Mouse (Mus musculus) embryonic facial prominence, embryonic 14.5 days (tissue): ENCODE measurements around the gene Lrmda. TPM values are rescaled to one million over a fixed set of nuclear protein-coding genes. Genes with fewer than 3 reads are reported as not detected.

Experiments used
- ATAC-seq: fragments of 200-750 bp; cut with Nextera tagmentation; 2 replicates; pipeline ENCODE4 v1.8.0; 2017; ENCODE audit warnings: low read depth, moderate number of reproducible peaks, moderate TSS enrichment
- DNase-seq: peaks from one replicate; pipeline ENCODE4 v3.0.0-alpha.2; 2015; ENCODE audit warnings: low spot score
- H3K27ac ChIP-seq: fragments of 300-500 bp; sonication (generic); replicated peaks from 2 replicates; pipeline ENCODE4 v1.5.1; 2014; ENCODE audit warnings: low read depth, mild to moderate bottlenecking, low read length, moderate library complexity
- H3K27me3 ChIP-seq: fragments of 300-500 bp; sonication (generic); replicated peaks from 2 replicates; pipeline ENCODE4 v1.6.1; 2014; ENCODE audit warnings: low read length; ENCODE audit not compliant: control insufficient read depth, insufficient read depth
- H3K36me3 ChIP-seq: fragments of 300-500 bp; sonication (generic); 2 replicates; pipeline ENCODE4 v1.6.1; 2014; ENCODE audit warnings: low read length, mixed read lengths; ENCODE audit not compliant: control insufficient read depth, insufficient read depth
- H3K4me1 ChIP-seq: fragments of 300-500 bp; sonication (generic); 2 replicates; pipeline ENCODE4 v1.6.1; 2014; ENCODE audit warnings: antibody characterized with exemption, low read length; ENCODE audit not compliant: control insufficient read depth, insufficient read depth
- H3K4me2 ChIP-seq: fragments of 300-500 bp; sonication (generic); 2 replicates; pipeline ENCODE4 v1.6.1; 2014; ENCODE audit warnings: low read depth, mild to moderate bottlenecking, low read length, moderate library complexity, mixed read lengths
- H3K4me3 ChIP-seq: fragments of 300-500 bp; sonication (generic); 2 replicates; pipeline ENCODE4 v1.5.1; 2014; ENCODE audit warnings: low read depth, mild to moderate bottlenecking, low read length
- H3K9ac ChIP-seq: fragments of 300-500 bp; sonication (generic); 2 replicates; pipeline ENCODE4 v1.6.1; 2014; ENCODE audit warnings: low read depth, mild to moderate bottlenecking, low read length, moderate library complexity, mixed read lengths
- H3K9me3 ChIP-seq: fragments of 300-500 bp; sonication (generic); 2 replicates; pipeline ENCODE4 v1.6.1; 2016; ENCODE audit warnings: low read length; ENCODE audit not compliant: control insufficient read depth
- WGBS: fragments of 180-500 bp; shearing (Covaris S2); extraction: QIAGEN DNeasy Blood & Tissue Kit; methylation state at CpG from one replicate; pipeline ENCODE4 v1.1.7; 2014; 5-methylcytosine and 5-hydroxymethylcytosine counted together
- polyA plus RNA-seq: library from polyadenylated mRNA; unstranded; fragments of >200 nt; fragmentation: Nextera tagmentation; extraction: Ambion mirVana; gene quantifications from 2 replicates; pipeline ENCODE4 v1.2.1, GENCODE M21; 2014

Lrmda gene
- polyA plus RNA-seq, 1 experiment from 2014 or later = 0.24 TPM

DNA sequence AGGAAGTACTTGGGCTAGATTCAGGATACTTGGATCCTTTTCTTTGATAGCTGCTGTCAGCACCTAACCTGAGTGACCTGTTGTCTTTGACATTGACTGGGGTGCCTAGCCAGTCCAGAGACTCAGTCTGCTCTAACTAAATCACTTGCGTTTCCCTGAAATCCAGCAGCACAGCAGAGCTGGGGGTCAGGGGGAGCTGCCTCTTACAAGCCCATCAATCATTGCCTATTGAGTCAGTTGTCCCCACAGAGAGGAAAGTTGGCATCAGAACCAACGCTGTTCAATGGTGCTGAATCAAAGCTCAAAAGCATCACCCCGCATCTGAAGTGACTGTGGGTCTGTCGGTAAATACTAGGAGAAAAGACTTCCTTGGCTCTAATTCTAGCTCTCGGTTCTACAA, 725.2 kb downstream of the Lrmda start:
- Histone ChIP-seq H3K27ac (no peak overlapping the region), H3K36me3 (no peaks in the 10 kb centered on the region), H3K4me2 (no peak overlapping the region), H3K4me3 (no peak overlapping the region), H3K9me3 (no peaks in the 10 kb centered on the region), H3K9ac (no peak overlapping the region), H3K4me1 (peaks cover 8% of the 10 kb centered on the region), H3K27me3 (no peaks in the 10 kb centered on the region)
- no peak for DNase-seq
- no peak for ATAC-seq
- WGBS = 46% methylated on average over 5 of the region's 5 CpGs

DNA sequence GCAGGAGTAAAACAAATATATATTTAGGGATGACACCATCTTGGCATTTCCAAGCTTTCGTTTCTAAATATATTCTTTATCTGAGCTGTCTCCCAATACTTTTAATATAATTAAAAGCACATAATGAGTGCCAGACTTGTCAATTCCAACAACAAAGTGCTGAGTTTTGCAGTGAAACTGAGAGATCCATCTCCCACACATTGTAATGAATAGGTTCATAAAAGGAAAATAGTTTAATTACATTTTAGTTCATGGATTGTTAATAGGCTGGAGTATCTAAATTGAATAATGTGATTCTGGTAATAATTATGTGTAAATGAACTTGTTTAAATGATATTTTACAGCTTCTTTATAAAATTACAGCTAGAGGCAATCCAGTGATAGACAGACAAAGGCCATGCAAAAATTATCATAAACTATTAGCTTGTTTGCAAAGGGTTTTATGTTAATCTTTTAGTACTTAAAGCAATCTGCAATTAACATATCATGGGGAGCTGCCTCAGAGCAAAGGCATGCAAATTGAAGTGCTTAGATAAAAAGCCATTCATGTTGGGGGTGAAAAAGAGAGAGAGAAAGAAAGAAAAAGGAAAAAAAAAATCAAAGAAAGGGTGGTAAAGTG, 725.9 kb downstream of the Lrmda start:
- WGBS = 47% methylated on average over 1 of the region's 1 CpGs
- H3K9me3 ChIP-seq = no peaks in the 10 kb centered on the region
- H3K27me3 ChIP-seq = no peaks in the 10 kb centered on the region
- DNase-seq = no peak
- H3K9ac ChIP-seq = no peak overlapping the region
- no peak for ATAC-seq
- H3K4me1 ChIP-seq = peaks cover 8% of the 10 kb centered on the region
- H3K4me2 ChIP-seq = no peak overlapping the region
- H3K36me3 ChIP-seq = no peaks in the 10 kb centered on the region
- no peak overlapping the region; the same call in 1 of the 2 replicates for H3K27ac ChIP-seq
- H3K4me3 ChIP-seq = no peak overlapping the region

GRCm38 (mm10) chr14:22745882-22746480, 726.5 kb downstream of the Lrmda start:
- WGBS = 18% methylated on average over 5 of the region's 5 CpGs
- Histone ChIP-seq H3K27me3 (no peaks in the 10 kb centered on the region), H3K9ac (no peak overlapping the region), H3K4me1 (peaks cover 12% of the 10 kb centered on the region), H3K4me3 (no peak overlapping the region), H3K36me3 (no peaks in the 10 kb centered on the region), H3K27ac (no peak overlapping the region; the same call in 1 of the 2 replicates), H3K9me3 (no peaks in the 10 kb centered on the region), H3K4me2 (no peak overlapping the region)
- ATAC-seq = no peak
- peak; percentile 58 for DNase-seq

DNA sequence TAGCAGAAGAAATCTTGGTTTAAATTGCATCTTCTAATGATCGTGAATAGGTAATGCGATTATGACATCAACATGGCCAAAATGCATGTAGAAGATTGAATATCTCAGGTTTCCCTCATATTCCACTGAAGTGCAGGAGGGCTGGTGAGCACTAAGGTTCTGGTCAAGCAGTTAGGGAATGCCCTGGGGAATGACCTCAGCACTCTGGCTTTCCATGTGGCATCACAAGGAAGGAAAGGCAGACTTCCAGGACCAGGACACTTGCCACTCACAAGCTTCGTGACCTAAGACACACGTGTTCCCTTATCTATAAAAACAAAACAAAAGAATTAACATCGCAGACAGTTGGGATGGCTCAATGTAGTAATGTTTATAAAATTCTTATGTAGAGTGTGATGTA, 728.3 kb downstream of the Lrmda start:
- ATAC-seq (no peak), DNase-seq (no peak)
- Histone ChIP-seq H3K36me3 (no peaks in the 10 kb centered on the region), H3K9me3 (no peaks in the 10 kb centered on the region), H3K4me2 (no peak overlapping the region), H3K27me3 (no peaks in the 10 kb centered on the region), H3K9ac (no peak overlapping the region), H3K27ac (no peak overlapping the region), H3K4me1 (peaks cover 14% of the 10 kb centered on the region), H3K4me3 (no peak overlapping the region)
- 87% methylated on average over 5 of the region's 5 CpGs for WGBS

- Histone ChIP-seq H3K9ac (no peak overlapping the region), H3K4me3 (no peak overlapping the region)
- DNase-seq = peak; percentile 58
Observed at GRCm38 (mm10) chr14:22750409-22750808, 730.9 kb downstream of the Lrmda start.

DNA sequence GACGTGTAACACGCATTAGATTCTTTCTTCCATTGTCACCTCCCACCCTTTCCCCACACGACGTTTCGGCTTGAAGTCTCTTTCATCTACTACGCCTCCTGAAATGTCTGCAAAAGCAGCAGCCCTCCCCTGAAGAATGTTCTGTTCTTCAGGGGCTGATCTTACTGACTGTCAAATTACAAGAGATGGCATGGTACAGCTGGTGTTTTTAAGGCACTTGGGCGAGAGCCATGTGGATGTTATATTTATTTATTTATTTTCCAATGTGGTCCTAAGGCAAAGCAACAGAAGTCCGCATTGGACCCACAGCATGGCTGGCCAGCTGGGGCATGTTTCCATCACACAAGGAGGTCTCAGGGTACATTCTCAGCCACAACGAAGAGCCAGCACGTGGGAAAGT, 731.8 kb downstream of the Lrmda start:
- no peak overlapping the region; the same call in 1 of the 2 replicates for H3K27ac ChIP-seq
- ATAC-seq (peak; percentile 57), DNase-seq (peak; percentile 68)
- H3K4me2 ChIP-seq = no peak overlapping the region
- no peak overlapping the region for H3K9ac ChIP-seq
- H3K9me3 ChIP-seq = no peaks in the 10 kb centered on the region
- H3K36me3 ChIP-seq = no peaks in the 10 kb centered on the region
- H3K27me3 ChIP-seq = no peaks in the 10 kb centered on the region
- H3K4me3 ChIP-seq = no peak overlapping the region
- WGBS = 49% methylated on average over 10 of the region's 10 CpGs
- H3K4me1 ChIP-seq = peaks cover 6% of the 10 kb centered on the region

More at GRCm38 (mm10) chr14:22750409-22750808, 730.9 kb downstream of the Lrmda start:
- no peaks in the 10 kb centered on the region for H3K27me3 ChIP-seq
- H3K36me3 ChIP-seq = no peaks in the 10 kb centered on the region
- no peak overlapping the region for H3K4me2 ChIP-seq
- ATAC-seq = no peak
- H3K27ac ChIP-seq = no peak overlapping the region
- peaks cover 14% of the 10 kb centered on the region for H3K4me1 ChIP-seq
- H3K9me3 ChIP-seq = no peaks in the 10 kb centered on the region

DNA sequence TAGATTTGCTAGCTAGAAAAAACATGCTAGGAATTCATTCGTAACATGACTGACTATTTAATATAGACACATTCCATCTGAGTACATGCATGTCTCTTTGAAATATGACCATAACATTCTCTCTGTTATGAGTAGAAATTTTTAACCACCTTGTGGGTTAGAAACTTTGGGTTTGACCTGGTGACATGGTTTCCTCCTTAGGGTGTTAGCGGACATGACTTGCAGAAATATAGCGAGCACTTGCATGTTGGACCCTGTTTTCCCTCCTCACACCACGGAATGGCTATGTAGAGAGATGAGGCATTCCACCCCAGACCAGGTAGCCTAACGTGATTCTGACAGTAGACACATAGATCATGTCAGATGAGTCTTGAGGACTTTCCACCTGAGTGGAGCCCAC, 735.1 kb downstream of the Lrmda start:
- no peaks in the 10 kb centered on the region for H3K9me3 ChIP-seq
- ATAC-seq (no peak), DNase-seq (no peak)
- no peak overlapping the region for H3K9ac ChIP-seq
- no peak overlapping the region for H3K27ac ChIP-seq
- H3K4me2 ChIP-seq = no peak overlapping the region
- no peaks in the 10 kb centered on the region for H3K27me3 ChIP-seq
- 80% methylated on average over 5 of the region's 5 CpGs for WGBS
- H3K36me3 ChIP-seq = no peaks in the 10 kb centered on the region
- H3K4me1 ChIP-seq = peaks cover 5% of the 10 kb centered on the region; the same call in 1 of the 2 replicates
- no peak overlapping the region for H3K4me3 ChIP-seq

DNA sequence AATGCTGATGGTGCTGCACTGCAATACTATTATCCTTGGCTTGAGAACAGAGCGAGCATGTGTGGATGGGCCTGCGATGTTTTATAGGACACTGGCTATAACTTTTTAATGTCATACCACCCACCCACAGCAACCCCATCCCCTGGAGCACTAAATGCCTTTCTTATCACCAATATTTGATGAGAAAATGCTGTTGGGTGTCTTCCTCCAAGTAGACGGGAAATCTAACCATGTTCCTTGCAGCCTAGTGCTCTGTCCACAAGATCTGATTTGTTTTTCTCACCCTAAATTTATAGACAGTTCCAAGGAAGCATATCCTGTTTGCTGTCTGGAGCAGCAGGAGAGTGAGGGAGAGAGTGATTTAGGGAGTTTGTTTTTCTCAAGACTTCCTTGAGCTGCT, 738.0 kb downstream of the Lrmda start:
- Histone ChIP-seq H3K4me1 (peaks cover 5% of the 10 kb centered on the region; the same call in 1 of the 2 replicates), H3K27me3 (no peaks in the 10 kb centered on the region), H3K4me2 (no peak overlapping the region), H3K4me3 (no peak overlapping the region), H3K36me3 (no peaks in the 10 kb centered on the region), H3K9ac (no peak overlapping the region), H3K9me3 (no peaks in the 10 kb centered on the region), H3K27ac (no peak overlapping the region)
- ATAC-seq (no peak), DNase-seq (no peak)
- WGBS = 92% methylated on average over 3 of the region's 3 CpGs

DNA sequence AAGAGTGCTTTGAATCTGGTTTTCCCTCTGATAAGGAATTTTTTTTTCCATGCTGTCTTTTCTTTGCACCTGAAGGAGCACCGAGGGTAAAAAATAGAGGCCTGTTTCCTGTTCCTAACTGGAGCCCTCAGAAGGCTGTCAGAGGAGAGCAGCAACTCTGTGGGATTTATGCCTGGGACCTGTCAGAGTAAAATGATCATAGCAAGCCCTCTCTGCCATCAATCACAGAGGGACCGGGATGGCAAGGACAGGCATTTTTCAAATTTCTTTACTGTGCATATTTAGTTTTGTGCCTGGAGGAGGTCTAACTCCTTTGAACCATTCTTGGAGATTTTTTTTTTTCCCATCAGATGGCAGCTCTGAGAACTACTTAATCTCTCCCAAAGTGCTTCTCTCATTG, 739.7 kb downstream of the Lrmda start:
- peak; percentile 29 for DNase-seq
- no peaks in the 10 kb centered on the region for H3K9me3 ChIP-seq
- ATAC-seq = no peak
- no peak overlapping the region for H3K4me3 ChIP-seq
- WGBS = 26% methylated on average over 2 of the region's 2 CpGs
- H3K4me1 ChIP-seq = peaks cover 5% of the 10 kb centered on the region; the same call in 1 of the 2 replicates
- H3K36me3 ChIP-seq = no peaks in the 10 kb centered on the region
- H3K27ac ChIP-seq = no peak overlapping the region
- no peak overlapping the region for H3K4me2 ChIP-seq
- no peaks in the 10 kb centered on the region for H3K27me3 ChIP-seq
- H3K9ac ChIP-seq = no peak overlapping the region
